ENCODE assay signal across 8 mouse cellular contexts in genomic region chr10:98494354-98494753, GRCm38 (mm10).
DNase-seq lines count a peak whose midpoint lies in the region; ATAC-seq lines count a peak whose summit lies in the region.

No protein-coding gene starts in this region.

- peak; percentile 97 for DNase-seq in heart, adult 11 months
- DNase-seq in heart, embryonic 10.5 days (ENCODE audit: low spot score): no peak
- DNase-seq in cerebellum, adult 9-10 months: peak; percentile 77
- DNase-seq in frontal cortex, postnatal 25 days (ENCODE audit: low spot score in 2 of 2): peak; percentile 22 to 33
- peak; percentile 43 for DNase-seq in kidney, adult 11 months
- peak; percentile 47 to 70 for DNase-seq in left cerebral cortex, postnatal 25 days (ENCODE audit: low spot score in 2 of 2)
- peak; percentile 34 to 63 for DNase-seq in spleen, adult 18-20 months

- H3K9ac ChIP-seq in midbrain, embryonic 13.5 days (replicated peaks): no peak overlapping the region

- H3K9me3 ChIP-seq in heart, embryonic 10.5 days: no peaks in the 10 kb centered on the region
- H3K9me3 ChIP-seq in midbrain, embryonic 13.5 days: no peaks in the 10 kb centered on the region

- no peak overlapping the region for H3K4me2 ChIP-seq in midbrain, embryonic 13.5 days (replicated peaks)

- H3K4me1 ChIP-seq in heart, embryonic 10.5 days: no peaks in the 10 kb centered on the region
- H3K4me1 ChIP-seq in midbrain, embryonic 13.5 days (replicated peaks): no peaks in the 10 kb centered on the region

- ATAC-seq in midbrain, embryonic 13.5 days: peak; percentile 81; the same call in 1 of the 2 replicates

- H3K36me3 ChIP-seq in heart, embryonic 10.5 days: no peaks in the 10 kb centered on the region
- H3K36me3 ChIP-seq in midbrain, embryonic 13.5 days: no peaks in the 10 kb centered on the region

- H3K4me3 ChIP-seq in heart, embryonic 10.5 days: no peak overlapping the region
- no peak overlapping the region for H3K4me3 ChIP-seq in midbrain, embryonic 13.5 days (replicated peaks)

- no peak overlapping the region for H3K27ac ChIP-seq in heart, embryonic 10.5 days
- H3K27ac ChIP-seq in midbrain, embryonic 13.5 days: no peak overlapping the region

- WGBS in heart, embryonic 10.5 days: 12% methylated on average over 8 of the region's 8 CpGs
- 11% methylated on average over 8 of the region's 8 CpGs for WGBS in midbrain, embryonic 13.5 days

- no peaks in the 10 kb centered on the region for H3K27me3 ChIP-seq in heart, embryonic 10.5 days (ENCODE audit: insufficient read depth, poor library complexity, severe bottlenecking)
- H3K27me3 ChIP-seq in midbrain, embryonic 13.5 days: no peaks in the 10 kb centered on the region

- intact Hi-C loops in left cerebral cortex, postnatal 25 days (cut with DNase I): loop anchor here (2.0 to 5.0 kb wide), 2 partner anchors 418 to 590 kb away; partner anchors contain the start of gene Atp2b1
